Mouse (Mus musculus) small intestine, adult 2 months (tissue): ENCODE results near the gene Arsg.

ENCODE experiments used
- CTCF ChIP-seq: fragments of 200-500 bp; IDR thresholded peaks from 2 replicates; pipeline ENCODE4 v1.5.1; 2012; ENCODE audit warnings: low read depth, mild to moderate bottlenecking, control low read depth, inconsistent platforms, low read length, moderate library complexity, mixed read lengths; ENCODE audit not compliant: insufficient replicate concordance, insufficient read length; ENCODE audit errors: extremely low read depth
- POLR2A ChIP-seq: fragments of 200-500 bp; IDR thresholded peaks from 2 replicates; pipeline ENCODE4 v1.6.1; 2012; ENCODE audit warnings: low read depth, mild to moderate bottlenecking, control low read depth, inconsistent platforms, low read length, moderate library complexity

- TF ChIP-seq CTCF: no peak
- no peak for TF ChIP-seq POLR2A
Measured at GRCm38 (mm10) chr11:109590012-109590411, 116.8 kb downstream of the Arsg start.
